Mouse (Mus musculus) hindbrain, embryonic 14.5 days (tissue): ENCODE data around the gene Ddx51. TPM values are rescaled to one million over a fixed set of nuclear protein-coding genes. Genes with fewer than 3 reads are reported as not detected.

Source experiments
- ATAC-seq: fragments of 200-750 bp; cut with Nextera tagmentation; 2 replicates; pipeline ENCODE4 v1.8.0; 2017; ENCODE audit warnings: moderate number of reproducible peaks, mild to moderate bottlenecking, moderate TSS enrichment, moderate library complexity; ENCODE audit not compliant: low FRiP score
- DNase-seq: peaks from one replicate; pipeline ENCODE4 v3.0.0-alpha.2; 2015; ENCODE audit warnings: low spot score
- H3K27ac ChIP-seq: fragments of 300-500 bp; sonication (generic); 2 replicates; pipeline ENCODE4 v1.5.1; 2014; ENCODE audit warnings: mild to moderate bottlenecking, moderate library complexity
- H3K27me3 ChIP-seq: fragments of 300-500 bp; sonication (generic); 2 replicates; pipeline ENCODE4 v1.6.1; 2014; ENCODE audit warnings: mild to moderate bottlenecking, low read length, mixed read lengths; ENCODE audit not compliant: control insufficient read depth, insufficient read depth
- H3K36me3 ChIP-seq: fragments of 300-500 bp; sonication (generic); replicated peaks from 2 replicates; pipeline ENCODE4 v1.6.1; 2014; ENCODE audit not compliant: control insufficient read depth, insufficient read depth
- H3K4me1 ChIP-seq: fragments of 300-500 bp; sonication (generic); replicated peaks from 2 replicates; pipeline ENCODE4 v1.6.1; 2014; ENCODE audit warnings: antibody characterized with exemption, low read length, mixed read lengths; ENCODE audit not compliant: control insufficient read depth, insufficient read depth
- H3K4me2 ChIP-seq: fragments of 300-500 bp; sonication (generic); replicated peaks from 2 replicates; pipeline ENCODE4 v1.6.1; 2014; ENCODE audit warnings: mild to moderate bottlenecking, moderate library complexity
- H3K4me3 ChIP-seq: fragments of 300-500 bp; sonication (generic); replicated peaks from 2 replicates; pipeline ENCODE4 v1.5.1; 2014; ENCODE audit warnings: mild to moderate bottlenecking, low read length
- H3K9ac ChIP-seq: fragments of 300-500 bp; sonication (generic); 2 replicates; pipeline ENCODE4 v1.6.1; 2014
- H3K9me3 ChIP-seq: fragments of 300-500 bp; sonication (generic); 2 replicates; pipeline ENCODE4 v1.6.1; 2016; ENCODE audit warnings: low read length; ENCODE audit not compliant: control insufficient read depth
- WGBS: fragments of 180-500 bp; shearing (Covaris S2); extraction: QIAGEN DNeasy Blood & Tissue Kit; methylation state at CpG from one replicate; pipeline ENCODE4 v1.1.7; 2014; 5-methylcytosine and 5-hydroxymethylcytosine counted together
- polyA plus RNA-seq: library from polyadenylated mRNA; unstranded; fragments of >200 nt; fragmentation: Nextera tagmentation; extraction: Ambion mirVana; gene quantifications from 2 replicates; pipeline ENCODE4 v1.2.1, GENCODE M21; 2014

The Ddx51 gene
- 20.4 and 21.4 TPM in 2 replicates for polyA plus RNA-seq

GRCm38 (mm10) chr5:110652719-110653648 is at the start of gene Ddx51, which contains the start of gene Noc4l:
Gene Ddx51 (plus strand): TSS chr5:110653451.
Gene Noc4l (minus strand): TSS chr5:110653417.
- Histone ChIP-seq H3K9ac (peak within 1 kb of the TSS; percentile 80), H3K4me3 (peak within 1 kb of the TSS; percentile 88), H3K27ac (no peak within 1 kb of the TSS), H3K9me3 (no peaks in the 10 kb centered on the region), H3K4me1 (peaks cover 6% of the 10 kb centered on the region), H3K36me3 (peaks cover 74% of the 10 kb centered on the region), H3K27me3 (no peaks in the 10 kb centered on the region), H3K4me2 (peak within 1 kb of the TSS; percentile 95)
- DNase-seq (peak; percentile 99), ATAC-seq (peak; percentile 81)
- 1% methylated on average over 91 of the region's 91 CpGs for WGBS

- H3K27me3 ChIP-seq, result no peaks in the 10 kb centered on the region
- H3K9ac ChIP-seq, result no peak overlapping the region
- H3K4me3 ChIP-seq, result no peak overlapping the region
- H3K4me1 ChIP-seq, result no peaks in the 10 kb centered on the region
- H3K9me3 ChIP-seq, result no peaks in the 10 kb centered on the region
- 90% methylated on average over 2 of the region's 2 CpGs for WGBS
- H3K36me3 ChIP-seq, result no peaks in the 10 kb centered on the region; the same call in 1 of the 2 replicates
- H3K27ac ChIP-seq, result no peak overlapping the region
- DNase-seq (no peak), ATAC-seq (no peak)
- no peak overlapping the region for H3K4me2 ChIP-seq
Measured at GRCm38 (mm10) chr5:110604311-110604710, 48.9 kb upstream of the Ddx51 start.

GRCm38 (mm10) chr5:110605531-110606221 is 47.6 kb upstream of the Ddx51 start:
- Histone ChIP-seq H3K4me2 (no peak overlapping the region), H3K9me3 (no peaks in the 10 kb centered on the region), H3K4me1 (no peaks in the 10 kb centered on the region), H3K4me3 (no peak overlapping the region), H3K27me3 (no peaks in the 10 kb centered on the region), H3K27ac (no peak overlapping the region), H3K36me3 (no peaks in the 10 kb centered on the region; the same call in 1 of the 2 replicates), H3K9ac (no peak overlapping the region)
- 66% methylated on average over 5 of the region's 5 CpGs for WGBS
- ATAC-seq, result no peak
- DNase-seq, result no peak

- H3K9ac ChIP-seq, result no peak overlapping the region
- DNase-seq (no peak), ATAC-seq (no peak)
- no peak overlapping the region for H3K4me3 ChIP-seq
- H3K27ac ChIP-seq, result no peak overlapping the region
- WGBS, result 65% methylated on average over 3 of the region's 3 CpGs
- no peaks in the 10 kb centered on the region; the same call in 1 of the 2 replicates for H3K36me3 ChIP-seq
- no peaks in the 10 kb centered on the region for H3K4me1 ChIP-seq
- no peaks in the 10 kb centered on the region for H3K27me3 ChIP-seq
- no peaks in the 10 kb centered on the region for H3K9me3 ChIP-seq
- H3K4me2 ChIP-seq, result no peak overlapping the region
Measured at GRCm38 (mm10) chr5:110607767-110608166, 45.5 kb upstream of the Ddx51 start.

- no peaks in the 10 kb centered on the region for H3K36me3 ChIP-seq
- no peak overlapping the region for H3K27ac ChIP-seq
- DNase-seq, result no peak
- no peaks in the 10 kb centered on the region for H3K9me3 ChIP-seq
- H3K27me3 ChIP-seq, result no peaks in the 10 kb centered on the region
- H3K4me1 ChIP-seq, result no peaks in the 10 kb centered on the region
- WGBS, result 76% methylated on average over 6 of the region's 6 CpGs
- no peak overlapping the region for H3K9ac ChIP-seq
- ATAC-seq, result no peak
- H3K4me2 ChIP-seq, result no peak overlapping the region
- H3K4me3 ChIP-seq, result no peak overlapping the region
Measured at GRCm38 (mm10) chr5:110608336-110608735, 44.9 kb upstream of the Ddx51 start.

- 51% methylated on average over 8 of the region's 8 CpGs for WGBS
- Histone ChIP-seq H3K27ac (no peak overlapping the region), H3K4me2 (no peak overlapping the region), H3K36me3 (no peaks in the 10 kb centered on the region), H3K9me3 (no peaks in the 10 kb centered on the region), H3K4me1 (no peaks in the 10 kb centered on the region), H3K9ac (no peak overlapping the region), H3K27me3 (no peaks in the 10 kb centered on the region), H3K4me3 (no peak overlapping the region)
- DNase-seq (no peak), ATAC-seq (no peak)
Measured at GRCm38 (mm10) chr5:110608941-110609340, 44.3 kb upstream of the Ddx51 start.

- no peaks in the 10 kb centered on the region for H3K36me3 ChIP-seq
- WGBS, result 90% methylated on average over 3 of the region's 3 CpGs
- no peak overlapping the region for H3K4me3 ChIP-seq
- no peaks in the 10 kb centered on the region for H3K27me3 ChIP-seq
- no peak for DNase-seq
- no peak for ATAC-seq
- no peak overlapping the region for H3K9ac ChIP-seq
- no peak overlapping the region for H3K4me2 ChIP-seq
- H3K27ac ChIP-seq, result no peak overlapping the region
- no peaks in the 10 kb centered on the region for H3K9me3 ChIP-seq
- H3K4me1 ChIP-seq, result no peaks in the 10 kb centered on the region
Measured at GRCm38 (mm10) chr5:110609425-110609824, 43.8 kb upstream of the Ddx51 start.

GRCm38 (mm10) chr5:110609868-110610267 is 43.4 kb upstream of the Ddx51 start:
- Histone ChIP-seq H3K4me2 (no peak overlapping the region), H3K9ac (no peak overlapping the region), H3K36me3 (0 out of 2 replicates have a peak, but pooled peaks cover 3% of the 10 kb centered on the region), H3K4me1 (no peaks in the 10 kb centered on the region), H3K4me3 (no peak overlapping the region), H3K27ac (no peak overlapping the region), H3K27me3 (no peaks in the 10 kb centered on the region), H3K9me3 (no peaks in the 10 kb centered on the region)
- 85% methylated on average over 5 of the region's 5 CpGs for WGBS
- DNase-seq (no peak), ATAC-seq (no peak)

GRCm38 (mm10) chr5:110610484-110610883 is 42.8 kb upstream of the Ddx51 start:
- Histone ChIP-seq H3K4me3 (no peak overlapping the region), H3K9me3 (no peaks in the 10 kb centered on the region), H3K36me3 (peaks cover 9% of the 10 kb centered on the region), H3K27ac (no peak overlapping the region), H3K4me1 (no peaks in the 10 kb centered on the region), H3K27me3 (no peaks in the 10 kb centered on the region), H3K9ac (no peak overlapping the region), H3K4me2 (no peak overlapping the region)
- WGBS, result 91% methylated on average over 7 of the region's 7 CpGs
- DNase-seq (no peak), ATAC-seq (no peak)
